Mouse (Mus musculus): ENCODE results near the gene Erc1. TPM values are rescaled to one million over a fixed set of nuclear protein-coding genes. Genes with fewer than 3 reads are reported as not detected.

Gene Erc1
- polyA plus RNA-seq, 1 experiment from 2014 or later: 42.2 TPM

DNA sequence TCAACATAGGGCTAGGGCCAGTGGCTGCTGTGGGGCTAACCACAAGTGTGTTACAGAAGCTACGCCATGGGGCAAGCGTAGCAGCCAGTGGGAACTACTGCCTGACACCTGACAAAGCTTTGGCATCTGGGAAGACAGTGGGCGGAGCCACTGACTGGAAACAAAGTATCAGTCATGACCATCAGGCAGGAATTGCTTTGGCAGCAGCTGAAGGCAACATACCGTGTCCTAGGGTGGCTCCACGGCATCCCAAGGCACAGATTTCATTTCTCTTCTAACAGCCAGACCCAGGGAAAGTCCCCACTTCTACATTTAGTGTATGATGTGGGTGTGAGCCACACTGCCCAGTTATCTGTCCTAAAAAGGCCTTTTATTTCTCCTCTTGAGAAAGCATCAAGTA lies 321.5 kb downstream of the Erc1 start:
- no peaks in the 10 kb centered on the region for H3K27me3 ChIP-seq
- no peak for ATAC-seq (replicated peaks)
- peaks cover 14% of the 10 kb centered on the region for H3K4me1 ChIP-seq
- no peak overlapping the region for H3K9ac ChIP-seq (replicated peaks)
- no peak overlapping the region for H3K27ac ChIP-seq (replicated peaks)
- WGBS: 78% methylated on average over 5 of the region's 5 CpGs
- H3K4me2 ChIP-seq (replicated peaks): no peak overlapping the region
- H3K36me3 ChIP-seq: no peaks in the 10 kb centered on the region
- no peaks in the 10 kb centered on the region for H3K9me3 ChIP-seq
- H3K4me3 ChIP-seq: no peak overlapping the region

DNA sequence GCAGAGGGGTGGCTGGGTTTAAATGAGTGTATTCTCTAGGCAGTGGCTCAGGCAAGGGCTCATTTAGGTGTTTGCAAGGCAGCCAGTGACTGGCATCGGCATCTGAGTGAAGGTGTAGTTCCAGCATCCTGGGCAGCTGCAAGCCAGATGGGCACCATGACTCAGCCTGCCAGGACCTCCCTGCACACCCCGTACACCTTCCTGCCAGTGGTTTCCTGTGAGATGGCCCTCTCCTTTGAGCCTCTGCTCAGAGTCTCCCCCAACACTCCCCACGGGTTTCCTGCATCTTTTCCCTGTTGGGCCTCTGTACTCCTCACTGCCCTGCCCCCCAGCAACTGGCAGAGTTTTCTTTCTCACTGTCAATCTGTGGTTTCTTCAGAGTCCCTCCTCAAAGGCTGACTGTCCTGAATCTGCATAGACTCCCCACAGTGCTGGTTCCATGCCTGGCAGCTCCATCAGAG lies 326.0 kb downstream of the Erc1 start:
- H3K4me1 ChIP-seq: peaks cover 14% of the 10 kb centered on the region
- no peaks in the 10 kb centered on the region for H3K27me3 ChIP-seq
- no peaks in the 10 kb centered on the region for H3K36me3 ChIP-seq
- H3K9ac ChIP-seq (replicated peaks): no peak overlapping the region
- no peak overlapping the region for H3K4me3 ChIP-seq
- H3K9me3 ChIP-seq: no peaks in the 10 kb centered on the region
- WGBS: 38% methylated on average over 3 of the region's 3 CpGs
- H3K4me2 ChIP-seq (replicated peaks): no peak overlapping the region
- peak overlapping the region; percentile 63; the same call in 1 of the 2 replicates for H3K27ac ChIP-seq (replicated peaks)
- 0 out of 2 replicates have a peak, but pooled peaks have one; percentile 23 for ATAC-seq (replicated peaks)

GRCm38 (mm10) chr6:119521482-119521900 lies 326.5 kb downstream of the Erc1 start:
- no peak overlapping the region for H3K9ac ChIP-seq (replicated peaks)
- peak overlapping the region; percentile 63 for H3K27ac ChIP-seq (replicated peaks)
- no peak overlapping the region for H3K4me2 ChIP-seq (replicated peaks)
- no peaks in the 10 kb centered on the region for H3K9me3 ChIP-seq
- no peak overlapping the region for H3K4me3 ChIP-seq
- peak; percentile 83 for ATAC-seq (replicated peaks)
- H3K36me3 ChIP-seq: no peaks in the 10 kb centered on the region
- no peaks in the 10 kb centered on the region for H3K27me3 ChIP-seq
- H3K4me1 ChIP-seq: peaks cover 14% of the 10 kb centered on the region
- WGBS: 52% methylated on average over 3 of the region's 3 CpGs

Other genes with a start within 250 kb of the Erc1 start
- gene Rad52, start 54.5 kb upstream of the Erc1 start, polyA plus RNA-seq (2015; fragmentation: Nextera tagmentation; extraction: Ambion mirVana): 28.0 and 29.4 TPM in 2 replicates
- gene Wnk1, start 190.5 kb upstream of the Erc1 start, polyA plus RNA-seq (2015; fragmentation: Nextera tagmentation; extraction: Ambion mirVana): 55.2 and 56.5 TPM in 2 replicates
- not detected in 2 replicates for gene Ninj2, start 245.2 kb upstream of the Erc1 start, polyA plus RNA-seq (2015; fragmentation: Nextera tagmentation; extraction: Ambion mirVana)